Mouse (Mus musculus): ENCODE data around the gene Armc9. TPM values are rescaled to one million over a fixed set of nuclear protein-coding genes. Genes with fewer than 3 reads are reported as not detected.

Gene Armc9
- total RNA-seq, 2 experiments from 2014 or later: 2.0 to 2.1 TPM

GRCm38 (mm10) chr1:86269190-86269508, 114.6 kb downstream of the Armc9 start:
- intact Hi-C loops (cut with DNase I): no loop called here
- no peak for TF ChIP-seq CTCF (IDR thresholded peaks at IDR 0.05)
- Histone ChIP-seq H3K27ac (no peak overlapping the region), H3K4me3 (no peak overlapping the region)
- DNase-seq: no peak

GRCm38 (mm10) chr1:86271707-86272106, 117.1 kb downstream of the Armc9 start:
- no peak overlapping the region for H3K4me3 ChIP-seq
- no peak for TF ChIP-seq CTCF (IDR thresholded peaks at IDR 0.05)
- DNase-seq: no peak
- H3K27ac ChIP-seq: no peak overlapping the region
- intact Hi-C loops (cut with DNase I): no loop called here

GRCm38 (mm10) chr1:86277055-86277454, 122.5 kb downstream of the Armc9 start:
- no peak for DNase-seq
- TF ChIP-seq CTCF (IDR thresholded peaks at IDR 0.05): no peak
- intact Hi-C loops (cut with DNase I): no loop called here
- no peak overlapping the region for H3K4me3 ChIP-seq
- no peak overlapping the region for H3K27ac ChIP-seq

GRCm38 (mm10) chr1:86281781-86282536, 127.4 kb downstream of the Armc9 start:
- intact Hi-C loops (cut with DNase I): no loop called here

GRCm38 (mm10) chr1:86284101-86284500, 129.5 kb downstream of the Armc9 start:
- no peak for DNase-seq
- Histone ChIP-seq H3K4me3 (no peak overlapping the region), H3K27ac (no peak overlapping the region)
- intact Hi-C loops (cut with DNase I): no loop called here
- TF ChIP-seq CTCF (IDR thresholded peaks at IDR 0.05): no peak

More at GRCm38 (mm10) chr1:86281781-86282536, 127.4 kb downstream of the Armc9 start:
- no peak for DNase-seq
- TF ChIP-seq CTCF (IDR thresholded peaks at IDR 0.05): no peak
- H3K4me3 ChIP-seq: no peak overlapping the region
- no peak overlapping the region for H3K27ac ChIP-seq

- no peak overlapping the region for H3K27ac ChIP-seq
- intact Hi-C loops (cut with DNase I): no loop called here
- H3K4me3 ChIP-seq: no peak overlapping the region
- DNase-seq: no peak
- TF ChIP-seq CTCF (IDR thresholded peaks at IDR 0.05): no peak
These were observed 130.7 kb downstream of the Armc9 start for GRCm38 (mm10) chr1:86285295-86285694.

GRCm38 (mm10) chr1:86287473-86287872, 132.9 kb downstream of the Armc9 start:
- no peak for DNase-seq
- no peak for TF ChIP-seq CTCF (IDR thresholded peaks at IDR 0.05)
- no peak overlapping the region for H3K4me3 ChIP-seq
- intact Hi-C loops (cut with DNase I): no loop called here
- H3K27ac ChIP-seq: no peak overlapping the region

GRCm38 (mm10) chr1:86290452-86290851, 135.9 kb downstream of the Armc9 start:
- Histone ChIP-seq H3K27ac (no peak overlapping the region), H3K4me3 (no peak overlapping the region)
- DNase-seq: no peak
- TF ChIP-seq CTCF (IDR thresholded peaks at IDR 0.05): no peak
- intact Hi-C loops (cut with DNase I): no loop called here

- TF ChIP-seq CTCF (IDR thresholded peaks at IDR 0.05): no peak
- intact Hi-C loops (cut with DNase I): no loop called here
- Histone ChIP-seq H3K27ac (no peak overlapping the region), H3K4me3 (no peak overlapping the region)
- DNase-seq: no peak
These were observed 138.5 kb downstream of the Armc9 start for GRCm38 (mm10) chr1:86293091-86293490.

- TF ChIP-seq CTCF (IDR thresholded peaks at IDR 0.05): no peak
- intact Hi-C loops (cut with DNase I): no loop called here
- no peak for DNase-seq
- Histone ChIP-seq H3K27ac (no peak overlapping the region), H3K4me3 (no peak overlapping the region)
These were observed 139.3 kb downstream of the Armc9 start for GRCm38 (mm10) chr1:86293868-86294267.

GRCm38 (mm10) chr1:86294472-86294871, 139.9 kb downstream of the Armc9 start:
- H3K4me3 ChIP-seq: no peak overlapping the region
- TF ChIP-seq CTCF (IDR thresholded peaks at IDR 0.05): no peak
- intact Hi-C loops (cut with DNase I): no loop called here
- DNase-seq: no peak
- no peak overlapping the region for H3K27ac ChIP-seq

GRCm38 (mm10) chr1:86300093-86300492, 145.5 kb downstream of the Armc9 start:
- Histone ChIP-seq H3K4me3 (no peak overlapping the region), H3K27ac (no peak overlapping the region)
- no peak for DNase-seq
- intact Hi-C loops (cut with DNase I): no loop called here
- TF ChIP-seq CTCF (IDR thresholded peaks at IDR 0.05): no peak

- intact Hi-C loops (cut with DNase I): no loop called here
- DNase-seq: no peak
- no peak overlapping the region for H3K4me3 ChIP-seq
- H3K27ac ChIP-seq: no peak overlapping the region
- no peak for TF ChIP-seq CTCF (IDR thresholded peaks at IDR 0.05)
These were observed 146.2 kb downstream of the Armc9 start for GRCm38 (mm10) chr1:86300731-86301130.
